Mouse (Mus musculus): ENCODE measurements around the gene Cstl1. TPM values are rescaled to one million over a fixed set of nuclear protein-coding genes. Genes with fewer than 3 reads are reported as not detected.
A peak's percentile ranks its signal among the peaks of the same experiment; 100 is the strongest.

The Cstl1 gene
- polyA plus RNA-seq, 1 experiment: not detected

DNA sequence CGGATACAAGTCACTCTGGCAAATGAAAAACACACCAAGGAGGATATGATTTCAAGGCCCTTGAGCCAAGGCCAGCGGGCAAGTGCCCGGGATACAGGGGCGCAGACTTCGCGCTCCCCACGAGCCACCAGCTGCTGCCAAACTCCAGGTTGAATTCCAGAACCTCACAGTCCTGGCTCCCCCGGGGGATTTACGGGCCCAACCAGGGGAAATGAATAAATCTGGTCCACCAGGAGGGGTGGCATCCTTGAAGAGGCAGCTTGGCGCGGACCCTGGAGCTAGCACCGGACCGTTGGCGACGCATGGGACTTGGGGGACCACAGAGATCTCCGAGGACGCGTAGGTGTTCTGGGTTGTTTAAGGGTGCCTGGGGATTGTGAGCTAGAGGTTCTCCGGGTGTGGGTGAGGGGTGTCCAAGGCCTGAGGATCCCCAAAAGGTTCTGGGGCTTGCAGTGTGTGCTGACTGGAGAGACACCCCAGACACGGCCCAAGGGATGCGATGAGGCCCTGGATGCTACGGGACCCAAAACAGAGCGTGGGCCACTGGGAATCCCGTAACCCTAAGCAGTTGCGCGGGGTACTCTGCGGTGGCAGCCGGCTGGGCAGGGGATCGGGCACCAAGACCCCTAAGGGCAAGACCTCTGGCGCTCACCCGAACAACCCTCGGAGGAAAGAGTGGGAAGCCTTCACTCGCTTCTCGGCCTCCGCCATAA is 18.4 kb upstream of the Cstl1 start:
- peak overlapping the region; percentile 74 for H3K4me3 ChIP-seq (ENCODE audit: control insufficient read depth, insufficient read depth, low read length)
- DNase-seq: no peak
- H3K27me3 ChIP-seq (ENCODE audit: control insufficient read depth, insufficient read depth, low read length): no peaks in the 10 kb centered on the region; the same call in 1 of the 2 replicates
- 6% methylated on average over 35 of the region's 35 CpGs for WGBS
- no peak overlapping the region for H3K27ac ChIP-seq (ENCODE audit: control insufficient read depth, insufficient read depth, low read length)
- TF ChIP-seq CTCF (IDR thresholded peaks at IDR 0.05; ENCODE audit: borderline replicate concordance, control insufficient read depth, extremely low read depth, insufficient read depth, low read length, poor library complexity): no peak
- TF ChIP-seq POLR2A (IDR thresholded peaks at IDR 0.05; ENCODE audit: control insufficient read depth, extremely low read depth, insufficient read depth, low read length, poor library complexity): no peak
- no peaks in the 10 kb centered on the region for H3K36me3 ChIP-seq (ENCODE audit: control insufficient read depth, insufficient read depth, low read length)
- H3K4me1 ChIP-seq (replicated peaks; ENCODE audit: control insufficient read depth, insufficient read depth, low read length): peaks cover 6% of the 10 kb centered on the region

GRCm38 (mm10) chr2:148732327-148733000 is 17.7 kb upstream of the Cstl1 start, which contains the start of gene Napb:
Napb (minus strand) TSS chr2:148732467.
- 6% methylated on average over 18 of the region's 18 CpGs for WGBS
- peak within 1 kb of the TSS; percentile 74 for H3K4me3 ChIP-seq (ENCODE audit: control insufficient read depth, insufficient read depth, low read length)
- peaks cover 6% of the 10 kb centered on the region for H3K4me1 ChIP-seq (replicated peaks; ENCODE audit: control insufficient read depth, insufficient read depth, low read length)
- H3K27ac ChIP-seq (ENCODE audit: control insufficient read depth, insufficient read depth, low read length): no peak within 1 kb of the TSS
- TF ChIP-seq CTCF (IDR thresholded peaks at IDR 0.05; ENCODE audit: borderline replicate concordance, control insufficient read depth, extremely low read depth, insufficient read depth, low read length, poor library complexity) (no peak), POLR2A (IDR thresholded peaks at IDR 0.05; ENCODE audit: control insufficient read depth, extremely low read depth, insufficient read depth, low read length, poor library complexity) (no peak)
- H3K27me3 ChIP-seq (ENCODE audit: control insufficient read depth, insufficient read depth, low read length): no peaks in the 10 kb centered on the region; the same call in 1 of the 2 replicates
- peak; percentile 84 for DNase-seq
- H3K36me3 ChIP-seq (ENCODE audit: control insufficient read depth, insufficient read depth, low read length): no peaks in the 10 kb centered on the region

DNA sequence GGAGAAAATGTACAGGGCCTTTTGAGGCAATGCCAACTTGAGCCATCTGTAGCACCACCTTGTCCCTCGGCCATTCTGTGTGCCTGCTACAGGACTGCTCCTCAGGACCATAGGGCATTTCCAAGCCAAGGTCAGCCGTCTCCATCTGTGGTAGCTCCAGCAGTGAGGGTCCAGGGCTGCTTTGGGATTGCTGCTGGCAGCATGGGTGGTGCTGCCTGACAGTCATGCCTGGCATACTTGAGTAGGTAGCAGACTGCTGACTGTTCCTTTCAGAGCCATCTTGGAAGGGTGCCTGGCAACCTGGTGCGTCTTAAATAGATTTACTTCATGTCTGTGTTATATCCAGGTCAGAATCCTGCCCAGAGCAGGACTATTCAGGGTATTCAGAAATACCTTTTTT is 7.2 kb upstream of the Cstl1 start:
- TF ChIP-seq POLR2A (IDR thresholded peaks at IDR 0.05; ENCODE audit: control insufficient read depth, extremely low read depth, insufficient read depth, low read length, poor library complexity) (no peak), CTCF (IDR thresholded peaks at IDR 0.05; ENCODE audit: borderline replicate concordance, control insufficient read depth, extremely low read depth, insufficient read depth, low read length, poor library complexity) (no peak)
- H3K27ac ChIP-seq (ENCODE audit: control insufficient read depth, insufficient read depth, low read length): no peak overlapping the region
- WGBS: 91% methylated on average over 3 of the region's 3 CpGs
- H3K36me3 ChIP-seq (ENCODE audit: control insufficient read depth, insufficient read depth, low read length): no peaks in the 10 kb centered on the region
- no peaks in the 10 kb centered on the region for H3K4me1 ChIP-seq (replicated peaks; ENCODE audit: control insufficient read depth, insufficient read depth, low read length)
- no peaks in the 10 kb centered on the region for H3K27me3 ChIP-seq (ENCODE audit: control insufficient read depth, insufficient read depth, low read length)
- no peak overlapping the region for H3K4me3 ChIP-seq (ENCODE audit: control insufficient read depth, insufficient read depth, low read length)
- no peak for DNase-seq

- Histone ChIP-seq H3K4me3 (ENCODE audit: control insufficient read depth, insufficient read depth, low read length) (no peak overlapping the region), H3K27ac (ENCODE audit: control insufficient read depth, insufficient read depth, low read length) (no peak overlapping the region), H3K36me3 (ENCODE audit: control insufficient read depth, insufficient read depth, low read length) (no peaks in the 10 kb centered on the region), H3K4me1 (replicated peaks; ENCODE audit: control insufficient read depth, insufficient read depth, low read length) (no peaks in the 10 kb centered on the region), H3K27me3 (ENCODE audit: control insufficient read depth, insufficient read depth, low read length) (no peaks in the 10 kb centered on the region)
- no peak for TF ChIP-seq POLR2A (IDR thresholded peaks at IDR 0.05; ENCODE audit: control insufficient read depth, extremely low read depth, insufficient read depth, low read length, poor library complexity)
- WGBS: 78% methylated on average over 3 of the region's 3 CpGs
- DNase-seq: no peak
Observed at GRCm38 (mm10) chr2:148743846-148744407, 6.2 kb upstream of the Cstl1 start.

DNA sequence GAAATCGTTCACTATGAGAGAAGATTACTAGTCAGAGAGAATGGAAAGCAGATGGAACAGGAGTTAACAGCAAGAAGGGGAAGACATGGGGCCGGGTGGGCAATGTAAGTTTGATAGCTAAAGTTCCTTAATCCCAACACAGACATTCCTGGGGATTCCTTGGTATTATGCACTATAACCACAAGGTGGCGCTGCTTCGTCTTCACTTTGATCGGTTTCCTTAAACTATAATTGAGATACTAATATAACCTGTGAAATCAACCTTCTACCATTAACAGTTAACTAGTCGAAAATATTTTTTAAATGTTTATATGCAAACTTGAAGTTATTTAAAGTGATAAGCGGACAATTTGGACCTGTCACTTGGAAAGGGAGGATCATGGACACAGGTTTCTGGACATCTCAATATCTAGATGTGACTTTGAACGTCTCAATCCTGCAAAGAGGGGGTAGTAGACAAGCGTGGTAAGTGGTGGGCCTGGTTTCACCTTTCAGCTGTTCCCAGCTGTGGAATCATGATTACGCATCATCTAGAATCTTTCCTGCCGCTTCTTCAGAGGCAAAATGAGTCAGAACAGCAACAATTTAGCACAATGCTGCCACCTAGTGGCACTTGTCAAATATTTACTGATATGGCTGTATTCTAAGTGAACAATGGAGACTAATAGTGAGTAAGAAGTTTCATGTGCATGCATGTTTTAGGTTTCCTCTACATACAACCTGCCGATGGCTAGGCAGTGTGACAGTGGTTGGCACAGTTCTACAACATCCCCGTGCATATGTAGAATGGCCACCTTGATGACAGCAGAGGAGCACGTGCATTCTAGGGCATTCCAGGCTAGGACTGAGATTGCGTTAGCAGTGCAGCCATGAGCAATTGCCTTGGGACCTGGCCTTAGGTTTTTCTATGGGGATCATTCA is 2.0 kb downstream of the Cstl1 start:
- Histone ChIP-seq H3K27ac (ENCODE audit: control insufficient read depth, insufficient read depth, low read length) (no peak overlapping the region), H3K27me3 (ENCODE audit: control insufficient read depth, insufficient read depth, low read length) (no peaks in the 10 kb centered on the region), H3K36me3 (ENCODE audit: control insufficient read depth, insufficient read depth, low read length) (no peaks in the 10 kb centered on the region), H3K4me3 (ENCODE audit: control insufficient read depth, insufficient read depth, low read length) (no peak overlapping the region), H3K4me1 (replicated peaks; ENCODE audit: control insufficient read depth, insufficient read depth, low read length) (no peaks in the 10 kb centered on the region)
- DNase-seq: peak; percentile 65
- 18% methylated on average over 15 of the region's 15 CpGs for WGBS
- TF ChIP-seq CTCF (IDR thresholded peaks at IDR 0.05; ENCODE audit: borderline replicate concordance, control insufficient read depth, extremely low read depth, insufficient read depth, low read length, poor library complexity) (no peak), POLR2A (IDR thresholded peaks at IDR 0.05; ENCODE audit: control insufficient read depth, extremely low read depth, insufficient read depth, low read length, poor library complexity) (no peak)

DNA sequence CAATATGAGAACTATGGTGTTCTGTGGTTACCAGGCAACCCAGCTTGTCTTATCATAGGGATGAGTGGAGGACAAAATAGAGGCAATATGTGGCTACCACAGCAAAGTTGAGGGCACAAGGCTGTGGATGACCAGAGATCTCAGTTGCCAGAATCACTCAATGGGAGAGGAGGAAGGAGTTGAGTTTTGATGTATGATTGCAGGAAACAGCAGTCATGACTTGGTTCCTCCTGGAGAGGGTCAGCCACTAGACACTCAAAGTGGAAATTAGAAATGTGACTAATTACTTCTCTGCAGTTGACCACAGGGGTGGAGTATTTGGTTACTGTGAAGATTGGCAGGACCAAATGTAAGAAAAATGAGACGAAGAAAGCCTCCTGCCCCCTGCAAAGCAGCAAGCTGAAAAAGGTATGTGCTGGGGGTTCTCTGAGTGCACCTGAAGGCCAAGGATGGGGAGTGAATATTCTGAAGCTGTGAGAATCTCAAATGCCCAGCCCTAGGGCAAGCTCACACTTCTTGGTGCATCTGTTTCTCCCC is 4.2 kb downstream of the Cstl1 start:
- Histone ChIP-seq H3K27me3 (ENCODE audit: control insufficient read depth, insufficient read depth, low read length) (no peaks in the 10 kb centered on the region), H3K4me1 (replicated peaks; ENCODE audit: control insufficient read depth, insufficient read depth, low read length) (no peaks in the 10 kb centered on the region), H3K27ac (ENCODE audit: control insufficient read depth, insufficient read depth, low read length) (no peak overlapping the region), H3K4me3 (ENCODE audit: control insufficient read depth, insufficient read depth, low read length) (no peak overlapping the region), H3K36me3 (ENCODE audit: control insufficient read depth, insufficient read depth, low read length) (no peaks in the 10 kb centered on the region)
- DNase-seq: no peak
- TF ChIP-seq POLR2A (IDR thresholded peaks at IDR 0.05; ENCODE audit: control insufficient read depth, extremely low read depth, insufficient read depth, low read length, poor library complexity): no peak
- TF ChIP-seq CTCF (IDR thresholded peaks at IDR 0.05; ENCODE audit: borderline replicate concordance, control insufficient read depth, extremely low read depth, insufficient read depth, low read length, poor library complexity): no peak
- WGBS: 19% methylated on average over 1 of the region's 1 CpGs
